Mouse (Mus musculus): ENCODE results near the gene Dock3. TPM values are rescaled to one million over a fixed set of nuclear protein-coding genes. Genes with fewer than 3 reads are reported as not detected.
A peak's percentile ranks its signal among the peaks of the same experiment; 100 is the strongest.

The Dock3 gene
- 100 to 1,000 TPM; 188 to 213 TPM for total RNA-seq (2021)

GRCm38 (mm10) chr9:107231539-107232139, at the start of gene Dock3:
Gene Dock3, minus strand, starts transcription at chr9:107231909.
- intact Hi-C loops (cut with DNase I): loop anchor here (2.0 to 5.0 kb wide), 2 partner anchors 27 to 229 kb away; no protein-coding TSS in a partner anchor
- DNase-seq (ENCODE audit: low spot score in 2 of 2): peak; percentile 84 to 87

- intact Hi-C loops (cut with DNase I): no loop called here
- DNase-seq (ENCODE audit: low spot score in 2 of 2): no peak
These were observed 48.8 kb upstream of the Dock3 start for GRCm38 (mm10) chr9:107280322-107281027.

DNA sequence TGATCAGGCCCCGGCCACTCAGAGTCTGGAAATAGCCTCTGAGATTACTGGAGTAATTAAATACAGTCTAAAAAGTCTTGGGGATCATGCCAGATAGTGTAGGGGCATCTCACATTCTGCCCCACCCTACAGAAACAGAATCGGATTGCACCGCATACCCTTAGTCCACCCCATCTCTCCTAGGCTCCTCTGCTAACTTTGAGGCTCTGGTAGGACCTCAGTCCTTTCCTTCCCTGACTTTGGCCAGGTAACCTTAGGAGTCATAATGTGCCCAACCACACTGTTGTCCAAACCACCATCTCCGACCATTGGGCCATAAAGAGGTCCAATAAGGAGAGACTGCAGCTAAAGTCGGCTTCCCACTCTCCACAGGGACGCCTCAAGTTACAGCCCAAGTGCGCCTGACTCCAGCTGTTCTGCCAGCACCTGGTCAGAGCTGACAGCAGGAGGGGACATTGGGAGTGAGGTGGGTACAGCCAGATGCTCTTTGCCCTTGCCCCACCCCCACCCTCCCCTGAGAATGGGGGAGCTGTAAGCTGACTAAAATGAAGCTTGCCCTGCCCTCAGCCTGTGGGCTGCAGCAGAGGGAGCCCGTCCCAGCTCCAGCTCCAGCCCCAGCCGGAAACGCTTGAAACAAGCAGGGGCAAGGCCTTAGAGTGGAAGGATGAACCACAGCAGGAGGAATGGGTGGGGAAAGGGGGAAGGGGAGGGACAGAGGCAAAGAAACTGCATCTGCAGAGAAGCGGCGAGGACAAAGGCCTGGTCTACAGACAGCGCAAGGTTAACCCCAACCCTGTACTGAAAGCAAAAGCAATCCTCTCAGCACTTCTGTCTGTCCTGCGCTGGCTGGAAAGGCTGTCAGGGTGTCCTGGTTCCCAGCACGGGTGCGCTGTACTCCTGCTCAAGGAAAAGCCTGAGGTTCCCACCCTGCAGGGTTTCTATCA, 47.9 kb upstream of the Dock3 start:
- DNase-seq (ENCODE audit: low spot score in 2 of 2): no peak
- intact Hi-C loops (cut with DNase I): no loop called here

- intact Hi-C loops (cut with DNase I): no loop called here
- DNase-seq (ENCODE audit: low spot score in 2 of 2): no peak
These were observed 47.0 kb upstream of the Dock3 start for GRCm38 (mm10) chr9:107278527-107279377.

GRCm38 (mm10) chr9:107278126-107278525, 46.4 kb upstream of the Dock3 start:
- intact Hi-C loops (cut with DNase I): no loop called here
- DNase-seq (ENCODE audit: low spot score in 2 of 2): peak in 1 of 2 experiments; percentile 59

DNA sequence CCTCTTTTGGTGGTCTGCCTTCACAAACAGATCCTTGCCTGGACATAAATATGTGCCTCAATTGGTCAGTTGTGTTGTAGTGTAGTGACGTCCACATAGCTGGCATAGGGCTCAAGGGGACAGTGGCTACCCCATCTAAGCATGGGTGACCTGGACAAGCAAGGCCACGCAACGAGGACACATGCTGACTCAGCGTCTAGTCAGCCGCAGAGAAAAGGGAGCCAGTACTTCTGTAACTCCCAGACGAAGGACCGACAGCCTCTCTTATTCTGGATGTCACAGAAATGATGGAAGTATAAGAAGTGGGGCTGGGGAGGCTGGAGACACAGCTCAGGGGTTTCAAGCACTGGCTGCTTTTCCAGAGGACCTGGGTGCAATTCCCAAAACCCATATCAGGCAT, 45.9 kb upstream of the Dock3 start:
- intact Hi-C loops (cut with DNase I): no loop called here
- DNase-seq (ENCODE audit: low spot score in 2 of 2): no peak

DNA sequence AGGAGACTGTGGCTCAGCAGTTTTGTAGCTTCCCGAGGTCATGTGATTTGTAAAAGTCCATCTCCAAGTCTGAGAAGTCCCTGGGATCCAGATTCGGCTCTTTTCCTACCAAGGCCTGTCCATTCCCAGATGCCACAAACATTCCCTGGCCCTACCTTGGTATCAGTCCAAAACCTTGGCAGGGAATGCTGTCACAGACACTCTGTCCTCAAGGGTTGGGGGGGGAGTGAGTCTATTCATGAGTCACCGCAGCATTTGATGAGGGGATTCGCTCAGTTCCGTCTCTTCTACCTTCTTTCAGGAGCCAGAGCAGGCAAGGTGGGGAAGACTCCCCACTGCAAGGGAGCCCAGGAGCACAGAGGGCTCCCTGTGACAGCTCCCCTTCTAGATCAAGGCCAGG, 44.0 kb upstream of the Dock3 start:
- intact Hi-C loops (cut with DNase I): no loop called here
- DNase-seq (ENCODE audit: low spot score in 2 of 2): no peak

GRCm38 (mm10) chr9:107274751-107275150, 43.0 kb upstream of the Dock3 start:
- intact Hi-C loops (cut with DNase I): no loop called here
- DNase-seq (ENCODE audit: low spot score in 2 of 2): no peak

GRCm38 (mm10) chr9:107273184-107273583, 41.5 kb upstream of the Dock3 start:
- intact Hi-C loops (cut with DNase I): no loop called here
- no peak for DNase-seq (ENCODE audit: low spot score in 2 of 2)

DNA sequence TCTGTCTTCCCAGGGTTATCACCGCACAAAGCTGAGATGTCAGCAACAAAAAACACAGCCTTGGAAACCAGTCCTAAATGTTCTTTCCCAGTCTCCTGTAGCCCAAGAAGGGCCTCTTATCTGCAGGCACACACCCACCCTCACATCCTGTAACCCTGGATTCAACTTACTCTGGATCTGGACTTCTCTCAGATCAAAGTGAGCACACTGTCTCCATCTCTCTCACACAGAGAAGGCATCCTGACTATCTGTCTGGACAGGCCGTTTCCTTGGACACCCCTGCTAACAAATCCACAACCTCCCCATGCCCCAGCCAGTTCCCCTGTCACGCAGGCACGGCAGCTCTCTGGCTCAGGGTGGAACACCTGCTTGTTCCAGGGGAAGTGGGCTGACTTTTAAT, 40.6 kb upstream of the Dock3 start:
- no peak for DNase-seq (ENCODE audit: low spot score in 2 of 2)
- intact Hi-C loops (cut with DNase I): no loop called here

- DNase-seq (ENCODE audit: low spot score in 2 of 2): no peak
- intact Hi-C loops (cut with DNase I): no loop called here
These were observed 39.6 kb upstream of the Dock3 start for GRCm38 (mm10) chr9:107271177-107271938.

- intact Hi-C loops (cut with DNase I): no loop called here
- no peak for DNase-seq (ENCODE audit: low spot score in 2 of 2)
These were observed 38.1 kb upstream of the Dock3 start for GRCm38 (mm10) chr9:107269772-107270171.

DNA sequence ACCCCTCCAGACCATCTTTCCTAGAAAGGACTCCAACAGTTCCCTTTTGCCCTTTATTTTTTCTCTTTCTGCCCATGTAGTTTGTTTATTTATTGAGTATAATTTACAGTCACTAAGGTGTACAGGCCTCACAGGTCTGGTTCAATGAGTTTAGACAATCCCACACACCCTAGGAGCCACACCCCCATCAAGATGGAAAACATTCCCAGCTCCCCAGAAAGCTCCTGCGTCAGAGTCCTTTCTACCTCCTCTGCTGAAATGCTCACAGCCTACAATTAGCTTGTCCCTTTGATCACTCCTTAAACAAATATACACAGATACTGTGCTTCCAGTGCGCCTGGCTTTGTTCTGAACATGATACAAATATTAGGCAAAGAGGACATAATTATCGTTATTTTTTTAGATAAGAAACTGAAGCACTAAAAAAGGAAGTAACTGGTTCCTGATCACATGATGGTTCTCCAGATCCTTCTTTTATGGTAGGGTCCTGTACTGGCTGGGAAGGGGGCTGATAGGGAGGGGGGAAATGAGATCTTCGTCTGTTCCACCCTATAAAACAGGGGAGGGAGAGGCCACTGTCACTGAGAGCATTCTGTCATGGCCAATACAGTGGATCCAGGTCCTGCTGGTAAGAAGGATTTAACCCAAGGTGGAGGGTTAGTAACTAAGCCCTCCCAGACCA, 36.2 kb upstream of the Dock3 start:
- no peak for DNase-seq (ENCODE audit: low spot score in 2 of 2)
- intact Hi-C loops (cut with DNase I): no loop called here

GRCm38 (mm10) chr9:107267028-107267427, 35.3 kb upstream of the Dock3 start:
- no peak for DNase-seq (ENCODE audit: low spot score in 2 of 2)
- intact Hi-C loops (cut with DNase I): no loop called here

GRCm38 (mm10) chr9:107264731-107265130, 33.0 kb upstream of the Dock3 start:
- intact Hi-C loops (cut with DNase I): no loop called here
- no peak for DNase-seq (ENCODE audit: low spot score in 2 of 2)

GRCm38 (mm10) chr9:107263912-107264311, 32.2 kb upstream of the Dock3 start:
- intact Hi-C loops (cut with DNase I): no loop called here
- no peak for DNase-seq (ENCODE audit: low spot score in 2 of 2)

DNA sequence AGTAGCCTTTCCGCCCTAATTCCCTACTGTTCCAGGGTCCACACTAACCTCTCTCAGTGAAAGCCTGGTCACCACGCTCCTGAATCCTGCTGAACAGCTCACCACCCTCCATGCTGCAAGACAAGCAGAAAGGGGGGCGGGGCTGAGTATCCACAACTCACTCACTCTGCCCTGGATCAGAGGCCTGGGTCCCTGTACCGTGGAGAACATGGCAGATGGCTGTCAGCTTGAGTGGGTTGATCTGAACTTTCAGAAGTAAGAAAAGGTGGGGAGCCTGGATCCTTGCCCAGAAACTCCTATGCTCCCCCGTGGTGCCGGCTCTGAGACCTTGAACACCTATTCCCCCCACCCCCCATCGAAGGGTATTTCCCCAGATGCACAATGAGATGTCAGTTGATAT, 30.7 kb upstream of the Dock3 start:
- no peak for DNase-seq (ENCODE audit: low spot score in 2 of 2)
- intact Hi-C loops (cut with DNase I): no loop called here

DNA sequence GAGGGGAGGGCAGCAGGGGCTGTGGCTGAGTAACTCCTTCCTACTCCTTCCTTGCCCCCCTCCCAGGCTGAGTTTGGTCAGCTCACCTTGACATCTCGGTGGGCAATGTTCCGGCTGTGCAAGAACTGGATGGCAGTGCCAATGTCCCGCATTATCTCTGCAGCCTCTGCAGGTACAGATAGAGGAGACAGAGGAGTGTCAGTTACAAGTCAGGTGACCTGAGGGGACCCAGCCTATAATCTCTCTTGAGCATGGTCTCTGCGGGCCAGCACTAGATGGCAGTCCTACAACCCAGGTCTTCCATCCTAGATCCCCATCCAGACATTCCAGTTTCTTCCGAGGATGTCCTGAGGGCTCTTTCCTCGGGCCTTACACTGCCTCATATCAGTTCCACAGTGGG, 30.1 kb upstream of the Dock3 start:
- DNase-seq (ENCODE audit: low spot score in 2 of 2): no peak
- intact Hi-C loops (cut with DNase I): no loop called here

Data from left cerebral cortex, postnatal 25 days (tissue).